Mouse (Mus musculus): ENCODE results near the gene Colgalt1. TPM values are rescaled to one million over a fixed set of nuclear protein-coding genes. Genes with fewer than 3 reads are reported as not detected.

Gene Colgalt1
- polyA plus RNA-seq, 1 experiment from 2014 or later = 60.1 TPM

DNA sequence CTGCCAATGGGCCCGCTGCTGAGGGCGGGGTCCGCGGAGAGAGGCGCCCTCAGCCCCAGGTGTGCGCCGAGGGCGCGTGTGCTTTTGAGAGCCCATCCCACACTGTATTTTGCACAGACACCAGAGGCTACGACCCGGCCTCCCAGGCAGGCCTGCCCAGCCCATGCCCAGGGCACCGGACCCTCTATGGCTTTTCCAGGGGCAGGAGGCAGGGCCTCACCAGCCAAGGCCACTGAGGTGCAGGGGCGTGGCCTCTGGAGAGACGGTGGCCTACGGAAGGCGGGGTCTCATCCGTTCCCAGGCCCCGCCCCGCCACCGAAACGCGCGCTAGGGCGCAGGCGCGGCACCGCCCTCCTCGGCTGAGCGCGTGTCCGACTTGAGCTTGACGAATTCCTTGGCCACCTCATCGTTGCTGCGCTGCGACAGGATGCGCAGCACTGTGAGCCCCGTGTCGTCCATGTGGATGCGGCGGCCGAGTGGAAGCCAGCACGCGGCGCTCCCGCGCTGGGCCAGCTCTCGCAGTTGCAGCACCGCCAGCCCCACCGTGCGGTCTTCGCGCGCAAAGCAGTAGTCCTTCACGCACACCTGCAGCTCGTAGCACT lies 18.4 kb downstream of the Colgalt1 start:
- H3K4me1 ChIP-seq (ENCODE audit: control insufficient read depth, insufficient read depth, low read length) = peaks cover 20% of the 10 kb centered on the region
- H3K9ac ChIP-seq (ENCODE audit: low read length) = peak overlapping the region; percentile 75
- peak overlapping the region; percentile 98 for H3K4me2 ChIP-seq (ENCODE audit: low read depth, low read length)
- peak overlapping the region; percentile 62 for H3K4me3 ChIP-seq (replicated peaks; ENCODE audit: low read length)
- peak overlapping the region; percentile 72 for H3K27ac ChIP-seq (ENCODE audit: low read length)
- under 1% methylated on average over 55 of the region's 55 CpGs for WGBS
- 0 out of 2 replicates have a peak, but pooled peaks cover 4% of the 10 kb centered on the region for H3K36me3 ChIP-seq (ENCODE audit: control insufficient read depth, insufficient read depth, low read length)
- peaks cover 4% of the 10 kb centered on the region; the same call in 1 of the 2 replicates for H3K27me3 ChIP-seq (ENCODE audit: control insufficient read depth, insufficient read depth, low read length)
- peak; percentile 90 for ATAC-seq (ENCODE audit: insufficient read depth, low FRiP score)
- no peaks in the 10 kb centered on the region for H3K9me3 ChIP-seq (replicated peaks; ENCODE audit: control insufficient read depth, low read length)

DNA sequence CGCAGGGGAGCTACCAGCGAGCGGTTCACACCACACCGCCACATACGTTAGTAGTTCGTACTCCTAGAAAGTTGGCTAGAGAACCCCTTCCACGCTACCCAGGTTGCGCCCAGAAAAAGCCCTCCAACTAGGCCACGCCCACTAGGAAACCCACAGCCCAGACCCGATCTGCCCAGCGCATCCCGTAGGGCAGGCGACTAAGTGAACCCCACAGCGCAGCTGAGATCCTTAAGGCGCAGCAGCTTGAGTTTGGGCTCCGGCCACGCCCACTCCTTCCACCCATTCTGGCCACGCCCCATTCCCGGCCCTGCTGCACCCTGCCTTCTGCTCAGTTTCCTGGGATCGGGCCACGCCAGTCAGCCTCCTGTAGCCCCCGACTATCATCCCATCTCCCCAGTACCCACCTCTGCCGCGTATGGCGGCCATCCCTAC lies 19.0 kb downstream of the Colgalt1 start:
- Histone ChIP-seq H3K4me2 (ENCODE audit: low read depth, low read length) (peak overlapping the region; percentile 98), H3K4me1 (ENCODE audit: control insufficient read depth, insufficient read depth, low read length) (peaks cover 20% of the 10 kb centered on the region), H3K9ac (ENCODE audit: low read length) (peak overlapping the region; percentile 75), H3K36me3 (ENCODE audit: control insufficient read depth, insufficient read depth, low read length) (no peaks in the 10 kb centered on the region), H3K27me3 (ENCODE audit: control insufficient read depth, insufficient read depth, low read length) (peaks cover 5% of the 10 kb centered on the region; the same call in 1 of the 2 replicates), H3K27ac (ENCODE audit: low read length) (no peak overlapping the region), H3K9me3 (replicated peaks; ENCODE audit: control insufficient read depth, low read length) (no peaks in the 10 kb centered on the region), H3K4me3 (replicated peaks; ENCODE audit: low read length) (peak overlapping the region; percentile 62)
- 4% methylated on average over 25 of the region's 25 CpGs for WGBS
- peak; percentile 18 for ATAC-seq (ENCODE audit: insufficient read depth, low FRiP score)

DNA sequence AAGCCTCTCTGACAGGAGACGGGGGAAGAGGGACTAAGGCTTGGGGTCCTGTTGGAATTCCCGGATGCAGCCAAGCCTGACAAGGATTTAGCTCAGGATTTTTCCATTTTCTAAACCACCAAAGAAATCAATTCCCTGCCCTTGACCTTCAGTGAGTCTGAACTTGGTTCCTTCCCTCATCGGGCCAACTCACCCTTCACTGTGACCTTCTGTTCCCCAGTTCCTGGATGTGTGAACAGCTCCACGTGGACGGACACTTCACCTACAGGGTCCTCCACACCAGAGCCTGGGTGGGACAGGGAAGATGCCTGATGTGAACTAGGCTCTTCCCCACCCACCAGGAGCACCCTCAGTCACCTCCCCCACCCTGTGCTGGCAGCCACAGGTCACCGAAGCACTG lies 20.0 kb downstream of the Colgalt1 start:
- Histone ChIP-seq H3K4me2 (ENCODE audit: low read depth, low read length) (no peak overlapping the region), H3K9me3 (replicated peaks; ENCODE audit: control insufficient read depth, low read length) (no peaks in the 10 kb centered on the region), H3K9ac (ENCODE audit: low read length) (no peak overlapping the region), H3K36me3 (ENCODE audit: control insufficient read depth, insufficient read depth, low read length) (no peaks in the 10 kb centered on the region), H3K4me1 (ENCODE audit: control insufficient read depth, insufficient read depth, low read length) (peaks cover 20% of the 10 kb centered on the region), H3K4me3 (replicated peaks; ENCODE audit: low read length) (no peak overlapping the region), H3K27ac (ENCODE audit: low read length) (no peak overlapping the region), H3K27me3 (ENCODE audit: control insufficient read depth, insufficient read depth, low read length) (peaks cover 6% of the 10 kb centered on the region; the same call in 1 of the 2 replicates)
- 73% methylated on average over 6 of the region's 6 CpGs for WGBS
- no peak for ATAC-seq (ENCODE audit: insufficient read depth, low FRiP score)

DNA sequence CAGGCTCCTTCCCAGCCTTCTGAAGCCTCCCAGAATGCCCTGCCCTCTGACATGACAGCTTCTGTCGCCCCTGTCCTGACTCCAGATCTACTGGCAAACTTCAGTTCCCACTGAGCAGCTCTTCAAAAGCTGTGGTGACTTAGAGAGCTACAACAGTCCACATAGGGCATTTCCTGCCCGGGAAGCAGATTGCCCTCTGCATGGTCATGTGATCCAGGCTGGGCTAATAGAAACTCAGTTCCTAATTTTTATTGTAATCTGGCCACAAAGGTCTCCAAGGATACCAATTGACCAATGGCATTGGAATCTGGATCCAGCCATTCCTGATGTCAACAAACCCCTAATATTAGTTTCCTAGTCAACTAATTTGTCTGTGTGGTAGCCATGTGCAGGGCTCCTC lies 21.1 kb downstream of the Colgalt1 start:
- Histone ChIP-seq H3K4me1 (ENCODE audit: control insufficient read depth, insufficient read depth, low read length) (peaks cover 20% of the 10 kb centered on the region), H3K9me3 (replicated peaks; ENCODE audit: control insufficient read depth, low read length) (no peaks in the 10 kb centered on the region), H3K27ac (ENCODE audit: low read length) (no peak overlapping the region), H3K4me3 (replicated peaks; ENCODE audit: low read length) (no peak overlapping the region), H3K36me3 (ENCODE audit: control insufficient read depth, insufficient read depth, low read length) (no peaks in the 10 kb centered on the region), H3K27me3 (ENCODE audit: control insufficient read depth, insufficient read depth, low read length) (peaks cover 6% of the 10 kb centered on the region; the same call in 1 of the 2 replicates), H3K4me2 (ENCODE audit: low read depth, low read length) (no peak overlapping the region), H3K9ac (ENCODE audit: low read length) (no peak overlapping the region)
- 66% methylated on average over 2 of the region's 2 CpGs for WGBS
- ATAC-seq (ENCODE audit: insufficient read depth, low FRiP score) = no peak

DNA sequence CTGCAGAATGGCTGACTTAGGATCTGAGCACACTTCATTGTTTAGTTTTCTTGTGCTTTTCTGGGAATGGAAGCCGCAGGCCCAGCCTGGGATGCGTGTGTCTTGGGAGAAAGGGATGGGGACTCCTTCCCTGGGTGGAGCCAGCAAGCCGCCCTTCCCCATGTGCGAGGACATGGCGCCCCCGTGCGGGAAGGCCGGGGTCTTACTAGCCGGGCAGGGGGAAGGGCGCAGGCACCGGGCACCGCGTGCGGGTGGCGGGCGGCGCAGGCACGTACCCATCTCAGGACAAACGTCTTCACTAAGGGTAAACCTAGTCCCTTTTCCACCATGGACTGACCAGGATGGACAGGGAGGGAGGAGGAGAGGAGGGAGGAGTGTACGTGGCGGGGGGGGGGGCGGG lies 22.4 kb downstream of the Colgalt1 start:
- no peak overlapping the region for H3K4me2 ChIP-seq (ENCODE audit: low read depth, low read length)
- ATAC-seq (ENCODE audit: insufficient read depth, low FRiP score) = no peak
- H3K9me3 ChIP-seq (replicated peaks; ENCODE audit: control insufficient read depth, low read length) = no peaks in the 10 kb centered on the region
- WGBS = 19% methylated on average over 19 of the region's 22 CpGs
- H3K27me3 ChIP-seq (ENCODE audit: control insufficient read depth, insufficient read depth, low read length) = peaks cover 6% of the 10 kb centered on the region; the same call in 1 of the 2 replicates
- no peaks in the 10 kb centered on the region for H3K36me3 ChIP-seq (ENCODE audit: control insufficient read depth, insufficient read depth, low read length)
- no peak overlapping the region for H3K27ac ChIP-seq (ENCODE audit: low read length)
- no peak overlapping the region for H3K4me3 ChIP-seq (replicated peaks; ENCODE audit: low read length)
- H3K9ac ChIP-seq (ENCODE audit: low read length) = no peak overlapping the region
- peaks cover 8% of the 10 kb centered on the region for H3K4me1 ChIP-seq (ENCODE audit: control insufficient read depth, insufficient read depth, low read length)

DNA sequence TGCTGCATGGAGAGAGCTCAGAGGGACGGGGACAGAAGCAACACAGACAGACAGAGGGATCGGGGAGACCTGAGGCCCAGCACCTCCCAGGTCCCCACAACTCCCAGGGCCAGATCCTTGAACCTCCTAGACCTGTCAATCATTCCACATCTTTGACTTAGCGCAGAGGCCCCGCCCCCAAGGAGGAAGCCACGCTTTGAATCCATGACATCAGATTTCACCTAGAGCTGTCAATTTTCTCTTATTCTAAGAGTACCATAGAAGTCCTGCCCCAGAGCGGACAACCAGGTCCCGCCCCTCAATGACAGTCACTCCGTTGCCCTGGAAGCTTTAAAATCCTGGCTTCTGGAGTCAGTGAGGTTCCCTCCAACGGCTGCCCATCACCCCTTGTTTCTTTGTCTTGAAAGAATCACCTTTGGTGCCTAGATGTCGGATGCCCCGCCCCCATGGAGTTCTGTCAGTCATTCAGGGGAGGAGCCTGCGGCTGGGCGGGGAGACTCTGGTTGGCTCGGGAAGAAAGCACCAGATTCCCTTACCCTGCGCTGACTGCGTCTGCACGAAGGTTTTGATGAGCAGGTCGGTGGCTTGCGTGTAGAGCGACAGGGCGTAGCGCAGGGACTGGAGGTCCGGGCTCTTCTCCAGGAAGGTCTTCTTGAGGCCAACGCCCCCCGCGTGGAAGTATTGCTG lies 23.3 kb downstream of the Colgalt1 start:
- no peak; the same call in 1 of the 2 replicates for ATAC-seq (ENCODE audit: insufficient read depth, low FRiP score)
- WGBS = 4% methylated on average over 26 of the region's 26 CpGs
- peak overlapping the region; percentile 14; the same call in 1 of the 2 replicates for H3K4me3 ChIP-seq (replicated peaks; ENCODE audit: low read length)

DNA sequence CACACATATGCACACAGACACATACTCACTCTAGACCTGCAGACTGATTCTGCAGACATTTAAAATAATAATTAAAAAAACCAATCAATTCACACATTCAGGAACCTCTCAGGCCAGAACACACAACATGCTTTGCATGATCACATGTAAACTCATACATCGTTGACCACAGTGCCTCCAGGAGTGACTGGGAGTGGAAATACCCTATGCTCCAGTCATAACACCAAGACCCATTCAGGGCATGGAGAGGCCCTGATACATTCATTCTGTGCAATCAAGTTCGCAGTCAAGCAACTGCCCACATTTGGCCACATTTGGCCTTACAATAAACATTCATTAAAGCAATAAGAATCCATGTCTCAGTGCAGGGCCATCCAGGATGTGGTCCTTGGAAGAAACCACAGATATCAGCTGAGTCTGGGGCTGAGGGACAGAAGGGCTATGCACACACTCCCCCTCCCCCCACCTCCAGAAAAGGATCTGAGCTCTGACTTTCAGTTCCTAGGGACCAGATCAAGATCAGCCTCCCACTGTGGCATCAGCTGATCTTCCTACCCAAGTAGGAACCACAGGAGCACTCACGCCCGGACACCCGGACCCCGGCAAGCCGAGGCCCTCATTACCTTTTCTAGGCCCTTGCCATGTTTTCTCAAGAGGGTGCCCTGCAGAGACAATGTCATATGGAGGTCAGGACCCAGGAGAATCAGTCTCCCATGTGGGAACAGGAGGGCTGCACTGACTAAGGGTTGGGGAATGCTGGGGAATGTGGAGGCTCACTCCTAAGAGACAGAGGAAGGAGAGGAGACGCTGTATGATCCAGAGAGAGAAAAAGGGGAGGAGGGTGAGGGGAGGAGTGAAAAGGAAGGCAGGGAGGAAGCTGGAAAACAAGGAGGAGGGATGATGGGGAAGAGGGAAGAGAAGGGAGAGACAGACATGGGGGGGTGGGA lies 26.6 kb downstream of the Colgalt1 start:
- H3K27me3 ChIP-seq (ENCODE audit: control insufficient read depth, insufficient read depth, low read length) = peaks cover 6% of the 10 kb centered on the region; the same call in 1 of the 2 replicates
- WGBS = 62% methylated on average over 8 of the region's 8 CpGs
- no peak overlapping the region for H3K27ac ChIP-seq (ENCODE audit: low read length)
- no peaks in the 10 kb centered on the region for H3K9me3 ChIP-seq (replicated peaks; ENCODE audit: control insufficient read depth, low read length)
- no peak for ATAC-seq (ENCODE audit: insufficient read depth, low FRiP score)
- no peak overlapping the region for H3K9ac ChIP-seq (ENCODE audit: low read length)
- H3K4me2 ChIP-seq (ENCODE audit: low read depth, low read length) = no peak overlapping the region
- no peak overlapping the region for H3K4me3 ChIP-seq (replicated peaks; ENCODE audit: low read length)
- no peaks in the 10 kb centered on the region for H3K36me3 ChIP-seq (ENCODE audit: control insufficient read depth, insufficient read depth, low read length)
- no peaks in the 10 kb centered on the region for H3K4me1 ChIP-seq (ENCODE audit: control insufficient read depth, insufficient read depth, low read length)

More for the DNA sequence above, 23.3 kb downstream of the Colgalt1 start:
- H3K27me3 ChIP-seq (ENCODE audit: control insufficient read depth, insufficient read depth, low read length) = peaks cover 6% of the 10 kb centered on the region; the same call in 1 of the 2 replicates
- H3K4me1 ChIP-seq (ENCODE audit: control insufficient read depth, insufficient read depth, low read length) = no peaks in the 10 kb centered on the region
- no peaks in the 10 kb centered on the region for H3K36me3 ChIP-seq (ENCODE audit: control insufficient read depth, insufficient read depth, low read length)
- no peak overlapping the region for H3K9ac ChIP-seq (ENCODE audit: low read length)
- no peak overlapping the region for H3K27ac ChIP-seq (ENCODE audit: low read length)
- peak overlapping the region; percentile 42 for H3K4me2 ChIP-seq (ENCODE audit: low read depth, low read length)
- no peaks in the 10 kb centered on the region for H3K9me3 ChIP-seq (replicated peaks; ENCODE audit: control insufficient read depth, low read length)

DNA sequence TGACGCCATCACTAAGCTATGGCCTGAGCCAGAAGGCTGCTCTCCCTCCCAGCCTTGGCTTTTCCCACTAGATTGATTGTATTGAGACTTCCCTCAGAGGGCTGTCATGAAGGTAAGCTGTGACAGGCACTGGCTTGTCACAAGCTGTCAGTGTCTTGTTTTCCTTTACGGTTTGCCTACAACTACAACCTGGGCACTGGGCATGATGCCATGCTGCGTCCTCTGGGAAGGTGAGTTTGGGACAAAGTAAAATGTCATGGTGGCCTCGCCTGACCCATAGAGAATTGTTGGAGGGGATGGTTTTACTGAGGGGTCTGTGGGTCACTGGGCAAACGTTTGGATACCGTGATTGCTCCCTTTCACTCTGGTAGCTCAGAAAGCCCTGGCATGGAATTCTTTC lies 27.5 kb downstream of the Colgalt1 start:
- H3K36me3 ChIP-seq (ENCODE audit: control insufficient read depth, insufficient read depth, low read length) = no peaks in the 10 kb centered on the region
- H3K9me3 ChIP-seq (replicated peaks; ENCODE audit: control insufficient read depth, low read length) = no peaks in the 10 kb centered on the region
- H3K27me3 ChIP-seq (ENCODE audit: control insufficient read depth, insufficient read depth, low read length) = peaks cover 6% of the 10 kb centered on the region; the same call in 1 of the 2 replicates
- WGBS = 59% methylated on average over 6 of the region's 6 CpGs
- no peak overlapping the region for H3K4me3 ChIP-seq (replicated peaks; ENCODE audit: low read length)
- no peak for ATAC-seq (ENCODE audit: insufficient read depth, low FRiP score)
- H3K9ac ChIP-seq (ENCODE audit: low read length) = no peak overlapping the region
- H3K4me2 ChIP-seq (ENCODE audit: low read depth, low read length) = no peak overlapping the region
- H3K4me1 ChIP-seq (ENCODE audit: control insufficient read depth, insufficient read depth, low read length) = no peaks in the 10 kb centered on the region
- H3K27ac ChIP-seq (ENCODE audit: low read length) = no peak overlapping the region

All from stomach, embryonic 16.5 days (tissue).